Mouse (Mus musculus): ENCODE measurements around the gene Mllt6. TPM values are rescaled to one million over a fixed set of nuclear protein-coding genes. Genes with fewer than 3 reads are reported as not detected.
"Not testable (repeated sequence)": the region's sequence is repeated elsewhere in the genome, so short reads cannot be mapped to it uniquely, and the experiment has no call there.

Gene Mllt6
- polyA plus RNA-seq, 1 experiment from 2014 or later = 0.21 TPM

GRCm38 (mm10) chr11:97627556-97628302 is 35.5 kb upstream of the Mllt6 start:
- WGBS (ENCODE audit: insufficient replicate concordance) = 11% methylated on average over 30 of the region's 30 CpGs
- no peak overlapping the region for H3K4me2 ChIP-seq (ENCODE audit: low read depth, low read length)
- peaks cover 89% of the 10 kb centered on the region for H3K27me3 ChIP-seq (ENCODE audit: control insufficient read depth, insufficient read depth, low read depth, low read length)
- H3K4me1 ChIP-seq (ENCODE audit: control insufficient read depth, low read depth, low read length) = peaks cover 7% of the 10 kb centered on the region; the same call in 1 of the 2 replicates
- ATAC-seq (ENCODE audit: low read depth) = no peak
- no peaks in the 10 kb centered on the region for H3K9me3 ChIP-seq (replicated peaks; ENCODE audit: control insufficient read depth, low read length)
- no peak overlapping the region for H3K27ac ChIP-seq (ENCODE audit: low read length)
- no peak overlapping the region for H3K4me3 ChIP-seq (ENCODE audit: low read depth, low read length)
- no peaks in the 10 kb centered on the region for H3K36me3 ChIP-seq (ENCODE audit: control insufficient read depth, insufficient read depth)
- H3K9ac ChIP-seq (ENCODE audit: low read depth, low read length) = no peak overlapping the region

DNA sequence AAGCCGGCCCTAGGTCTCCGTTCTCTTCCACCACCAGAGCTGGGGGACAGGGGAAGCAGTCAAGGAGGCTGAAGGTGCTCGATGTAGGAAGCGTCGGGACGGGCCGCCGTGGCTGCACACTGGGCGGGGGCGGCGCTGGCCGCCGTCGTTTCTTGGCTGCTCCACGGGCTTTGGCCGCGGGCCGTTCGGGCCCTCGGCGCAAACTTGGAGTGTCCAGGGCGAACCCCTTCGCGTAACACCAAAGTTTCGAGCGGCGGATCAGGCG is 35.0 kb upstream of the Mllt6 start:
- Histone ChIP-seq H3K9me3 (replicated peaks; ENCODE audit: control insufficient read depth, low read length) (no peaks in the 10 kb centered on the region), H3K9ac (ENCODE audit: low read depth, low read length) (no peak overlapping the region), H3K27ac (ENCODE audit: low read length) (no peak overlapping the region), H3K4me2 (ENCODE audit: low read depth, low read length) (0 out of 2 replicates have a peak overlapping the region, but pooled peaks have one; percentile 61), H3K36me3 (ENCODE audit: control insufficient read depth, insufficient read depth) (no peaks in the 10 kb centered on the region), H3K4me3 (ENCODE audit: low read depth, low read length) (peak overlapping the region; percentile 56), H3K4me1 (ENCODE audit: control insufficient read depth, low read depth, low read length) (peaks cover 7% of the 10 kb centered on the region; the same call in 1 of the 2 replicates), H3K27me3 (ENCODE audit: control insufficient read depth, insufficient read depth, low read depth, low read length) (peaks cover 85% of the 10 kb centered on the region)
- no peak for ATAC-seq (ENCODE audit: low read depth)
- WGBS (ENCODE audit: insufficient replicate concordance) = 0% methylated on average over 19 of the region's 28 CpGs

DNA sequence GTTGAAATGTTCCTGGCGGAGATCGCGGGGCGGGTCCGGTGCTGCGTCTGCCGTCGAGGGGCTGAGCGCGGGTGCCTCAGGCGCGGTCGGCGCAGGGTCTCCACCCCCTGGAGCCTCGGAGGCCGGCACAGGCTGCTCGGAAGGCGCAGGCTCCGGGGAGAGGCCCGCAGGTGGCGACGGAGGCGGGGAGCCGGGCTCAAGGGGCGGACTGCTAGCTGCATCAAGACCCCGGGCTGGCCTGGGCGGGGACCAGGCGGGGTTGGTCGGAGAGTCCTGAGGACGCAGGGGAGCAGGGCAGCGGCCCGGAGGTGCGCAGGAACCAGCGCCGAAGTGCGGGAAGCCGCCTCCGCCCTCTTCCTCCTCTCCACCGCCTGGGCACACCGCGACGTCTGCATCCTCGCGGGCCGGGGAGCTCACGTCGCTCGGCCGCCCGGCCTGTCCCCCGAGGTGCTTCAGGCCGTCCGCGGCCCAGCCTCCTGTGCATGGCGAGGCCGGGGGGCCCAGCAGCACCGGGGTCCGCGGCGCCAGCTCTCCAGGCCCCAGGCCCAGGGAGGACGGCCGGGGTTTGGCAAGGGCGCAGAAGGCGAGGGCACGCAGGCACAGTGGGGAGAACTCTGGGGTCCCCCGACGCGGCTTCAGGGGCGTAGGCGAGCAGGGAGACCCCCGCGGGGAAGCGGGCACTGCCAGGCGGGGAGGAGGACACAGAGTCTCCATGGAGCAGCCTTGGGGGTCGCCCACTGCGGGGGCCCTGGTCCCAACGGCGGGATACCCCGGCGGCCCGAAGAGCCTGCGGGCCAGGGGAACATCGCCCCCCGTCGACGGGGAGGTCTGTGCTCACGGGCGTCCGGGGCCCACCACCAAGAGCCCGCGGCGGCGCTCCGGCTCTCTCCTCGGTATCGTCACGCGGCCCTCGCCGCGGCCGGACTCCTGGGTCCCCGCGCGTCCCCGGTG is 34.4 kb upstream of the Mllt6 start:
- no peak overlapping the region for H3K27ac ChIP-seq (ENCODE audit: low read length)
- peaks cover 7% of the 10 kb centered on the region; the same call in 1 of the 2 replicates for H3K4me1 ChIP-seq (ENCODE audit: control insufficient read depth, low read depth, low read length)
- H3K9ac ChIP-seq (ENCODE audit: low read depth, low read length) = peak overlapping the region; percentile 21; the same call in 1 of the 2 replicates
- ATAC-seq (ENCODE audit: low read depth) = no peak; the same call in 1 of the 2 replicates
- WGBS (ENCODE audit: insufficient replicate concordance) = under 1% methylated on average over 93 of the region's 106 CpGs
- peaks cover 79% of the 10 kb centered on the region for H3K27me3 ChIP-seq (ENCODE audit: control insufficient read depth, insufficient read depth, low read depth, low read length)
- peak overlapping the region; percentile 56 for H3K4me3 ChIP-seq (ENCODE audit: low read depth, low read length)
- H3K4me2 ChIP-seq (ENCODE audit: low read depth, low read length) = peak overlapping the region; percentile 61
- H3K9me3 ChIP-seq (replicated peaks; ENCODE audit: control insufficient read depth, low read length) = no peaks in the 10 kb centered on the region
- H3K36me3 ChIP-seq (ENCODE audit: control insufficient read depth, insufficient read depth) = no peaks in the 10 kb centered on the region

GRCm38 (mm10) chr11:97629576-97629975 is 33.6 kb upstream of the Mllt6 start, which contains the start of gene Epop:
Gene Epop, minus strand, starts transcription at chr11:97629702.
- H3K4me1 ChIP-seq (ENCODE audit: control insufficient read depth, low read depth, low read length) = peaks cover 7% of the 10 kb centered on the region; the same call in 1 of the 2 replicates
- under 1% methylated on average over 47 of the region's 47 CpGs for WGBS (ENCODE audit: insufficient replicate concordance)
- no peaks in the 10 kb centered on the region for H3K9me3 ChIP-seq (replicated peaks; ENCODE audit: control insufficient read depth, low read length)
- peak within 1 kb of the TSS; percentile 61 for H3K4me2 ChIP-seq (ENCODE audit: low read depth, low read length)
- peaks cover 73% of the 10 kb centered on the region for H3K27me3 ChIP-seq (ENCODE audit: control insufficient read depth, insufficient read depth, low read depth, low read length)
- peak; percentile 86 for ATAC-seq (ENCODE audit: low read depth)
- H3K9ac ChIP-seq (ENCODE audit: low read depth, low read length) = peak within 1 kb of the TSS; percentile 21; the same call in 1 of the 2 replicates
- H3K36me3 ChIP-seq (ENCODE audit: control insufficient read depth, insufficient read depth) = no peaks in the 10 kb centered on the region
- peak within 1 kb of the TSS; percentile 56 for H3K4me3 ChIP-seq (ENCODE audit: low read depth, low read length)
- H3K27ac ChIP-seq (ENCODE audit: low read length) = no peak within 1 kb of the TSS

DNA sequence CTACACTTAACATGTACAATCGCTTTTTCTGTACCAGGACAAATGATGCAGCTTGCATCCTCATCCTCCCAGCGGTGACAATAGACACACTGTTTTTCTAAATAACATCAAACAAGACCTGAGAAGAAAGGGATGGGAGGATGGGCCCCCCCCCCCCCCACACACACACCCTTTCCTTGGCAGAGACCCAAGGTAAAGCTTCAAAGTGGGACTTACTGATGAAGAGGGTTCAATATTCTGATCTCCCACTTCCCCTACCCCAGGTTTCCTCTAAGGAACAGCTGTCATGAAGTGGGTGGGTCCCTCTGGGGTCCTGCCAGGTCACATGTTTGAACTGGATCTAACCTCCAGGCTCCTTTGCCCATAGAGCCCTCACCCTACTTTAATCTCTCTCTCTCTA is 32.2 kb upstream of the Mllt6 start:
- H3K4me3 ChIP-seq (ENCODE audit: low read depth, low read length) = no peak overlapping the region
- no peak overlapping the region for H3K9ac ChIP-seq (ENCODE audit: low read depth, low read length)
- H3K4me1 ChIP-seq (ENCODE audit: control insufficient read depth, low read depth, low read length) = peaks cover 7% of the 10 kb centered on the region; the same call in 1 of the 2 replicates
- H3K36me3 ChIP-seq (ENCODE audit: control insufficient read depth, insufficient read depth) = no peaks in the 10 kb centered on the region
- H3K4me2 ChIP-seq (ENCODE audit: low read depth, low read length) = no peak overlapping the region
- H3K27ac ChIP-seq (ENCODE audit: low read length) = no peak overlapping the region
- H3K27me3 ChIP-seq (ENCODE audit: control insufficient read depth, insufficient read depth, low read depth, low read length) = peaks cover 58% of the 10 kb centered on the region
- 55% methylated on average over 2 of the region's 2 CpGs for WGBS (ENCODE audit: insufficient replicate concordance)
- no peaks in the 10 kb centered on the region for H3K9me3 ChIP-seq (replicated peaks; ENCODE audit: control insufficient read depth, low read length)
- ATAC-seq (ENCODE audit: low read depth) = no peak

DNA sequence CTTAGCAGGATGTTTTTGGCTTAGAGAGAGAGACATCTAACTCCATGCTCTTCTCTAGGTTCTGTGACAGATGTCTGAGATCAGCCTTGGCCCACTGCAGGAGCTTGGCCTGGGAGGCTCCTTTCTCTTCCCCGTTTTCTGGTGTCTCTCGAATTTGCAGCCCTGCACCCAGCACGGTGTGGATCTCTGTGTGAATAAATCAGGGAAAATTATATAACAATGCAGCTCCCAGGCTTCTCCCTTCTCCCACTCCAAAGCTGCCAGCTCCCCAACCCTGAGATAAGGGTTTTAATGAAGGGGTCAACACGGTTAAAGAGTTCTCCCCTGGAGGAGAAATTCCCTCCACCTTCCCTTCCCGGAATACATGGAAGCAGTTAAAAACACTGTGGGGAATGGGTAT is 31.7 kb upstream of the Mllt6 start:
- H3K4me3 ChIP-seq (ENCODE audit: low read depth, low read length) = no peak overlapping the region
- no peak overlapping the region for H3K9ac ChIP-seq (ENCODE audit: low read depth, low read length)
- no peak for ATAC-seq (ENCODE audit: low read depth)
- H3K4me2 ChIP-seq (ENCODE audit: low read depth, low read length) = no peak overlapping the region
- whole genome bisulfite sequencing (ENCODE audit: insufficient replicate concordance) = 13% methylated on average over 5 of the region's 5 CpGs
- H3K4me1 ChIP-seq (ENCODE audit: control insufficient read depth, low read depth, low read length) = peaks cover 7% of the 10 kb centered on the region; the same call in 1 of the 2 replicates
- no peaks in the 10 kb centered on the region for H3K9me3 ChIP-seq (replicated peaks; ENCODE audit: control insufficient read depth, low read length)
- peaks cover 54% of the 10 kb centered on the region for H3K27me3 ChIP-seq (ENCODE audit: control insufficient read depth, insufficient read depth, low read depth, low read length)
- no peak overlapping the region for H3K27ac ChIP-seq (ENCODE audit: low read length)
- no peaks in the 10 kb centered on the region for H3K36me3 ChIP-seq (ENCODE audit: control insufficient read depth, insufficient read depth)

DNA sequence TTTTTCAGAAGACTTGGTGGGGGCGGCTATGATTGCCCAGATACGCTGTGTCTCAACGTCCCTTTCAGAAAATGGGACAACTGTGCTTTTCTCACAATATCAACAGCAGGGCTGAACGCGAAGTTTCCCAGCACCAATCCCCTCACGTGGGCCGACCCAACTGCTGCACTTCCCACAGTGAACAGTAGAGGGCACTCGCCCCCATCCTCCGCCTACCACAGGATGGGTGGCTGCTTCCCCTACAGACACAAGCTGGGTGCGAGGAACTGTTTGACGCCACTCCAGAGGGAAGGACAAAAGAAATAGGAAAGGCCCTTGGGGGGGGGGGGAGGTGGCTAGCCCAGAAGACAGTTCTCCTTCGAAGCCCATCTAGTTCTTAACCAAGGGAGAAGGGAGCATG is 31.3 kb upstream of the Mllt6 start:
- no peak overlapping the region for H3K4me2 ChIP-seq (ENCODE audit: low read depth, low read length)
- no peaks in the 10 kb centered on the region for H3K36me3 ChIP-seq (ENCODE audit: control insufficient read depth, insufficient read depth)
- WGBS (ENCODE audit: insufficient replicate concordance) = 5% methylated on average over 12 of the region's 12 CpGs
- ATAC-seq (ENCODE audit: low read depth) = no peak
- H3K4me3 ChIP-seq (ENCODE audit: low read depth, low read length) = no peak overlapping the region
- H3K9me3 ChIP-seq (replicated peaks; ENCODE audit: control insufficient read depth, low read length) = no peaks in the 10 kb centered on the region
- no peak overlapping the region for H3K27ac ChIP-seq (ENCODE audit: low read length)
- H3K4me1 ChIP-seq (ENCODE audit: control insufficient read depth, low read depth, low read length) = peaks cover 7% of the 10 kb centered on the region; the same call in 1 of the 2 replicates
- no peak overlapping the region for H3K9ac ChIP-seq (ENCODE audit: low read depth, low read length)
- peaks cover 49% of the 10 kb centered on the region for H3K27me3 ChIP-seq (ENCODE audit: control insufficient read depth, insufficient read depth, low read depth, low read length)

- not testable (repeated sequence) for H3K27ac ChIP-seq (ENCODE audit: low read length); H3K4me3 ChIP-seq (ENCODE audit: low read depth, low read length); H3K9ac ChIP-seq (ENCODE audit: low read depth, low read length); H3K4me1 ChIP-seq (ENCODE audit: control insufficient read depth, low read depth, low read length); H3K9me3 ChIP-seq (replicated peaks; ENCODE audit: control insufficient read depth, low read length); H3K4me2 ChIP-seq (ENCODE audit: low read depth, low read length); ATAC-seq (ENCODE audit: low read depth); H3K36me3 ChIP-seq (ENCODE audit: control insufficient read depth, insufficient read depth)
- 73% methylated on average over 4 of the region's 4 CpGs for WGBS (ENCODE audit: insufficient replicate concordance)
- peaks cover 44% of the 10 kb centered on the region for H3K27me3 ChIP-seq (ENCODE audit: control insufficient read depth, insufficient read depth, low read depth, low read length)
Measured at GRCm38 (mm10) chr11:97632440-97632839, 30.8 kb upstream of the Mllt6 start.

All from liver, embryonic 16.5 days (tissue).